Mouse (Mus musculus): ENCODE measurements around the gene Tpt1. TPM values are rescaled to one million over a fixed set of nuclear protein-coding genes. Genes with fewer than 3 reads are reported as not detected.

Tpt1 gene
- polyA plus RNA-seq, 1 experiment from 2014 or later = 1,124 TPM

GRCm38 (mm10) chr14:75883873-75884272 lies 39.0 kb downstream of the Tpt1 start:
- Histone ChIP-seq H3K9ac (no peak overlapping the region), H3K36me3 (ENCODE audit: poor library complexity, severe bottlenecking) (no peaks in the 10 kb centered on the region), H3K4me1 (peaks cover 14% of the 10 kb centered on the region), H3K27me3 (no peaks in the 10 kb centered on the region), H3K9me3 (replicated peaks) (no peaks in the 10 kb centered on the region), H3K4me2 (no peak overlapping the region), H3K27ac (no peak overlapping the region), H3K4me3 (no peak overlapping the region)
- ATAC-seq = no peak
- WGBS = 88% methylated on average over 5 of the region's 5 CpGs

GRCm38 (mm10) chr14:75892118-75892517 lies 47.2 kb downstream of the Tpt1 start:
- H3K4me2 ChIP-seq = no peak overlapping the region
- H3K36me3 ChIP-seq (ENCODE audit: poor library complexity, severe bottlenecking) = peaks cover 20% of the 10 kb centered on the region
- no peak overlapping the region for H3K4me3 ChIP-seq
- WGBS = 88% methylated on average over 9 of the region's 9 CpGs
- no peaks in the 10 kb centered on the region for H3K4me1 ChIP-seq
- ATAC-seq = no peak; the same call in 1 of the 2 replicates
- H3K27me3 ChIP-seq = no peaks in the 10 kb centered on the region
- H3K27ac ChIP-seq = no peak overlapping the region
- no peak overlapping the region for H3K9ac ChIP-seq
- H3K9me3 ChIP-seq (replicated peaks) = no peaks in the 10 kb centered on the region

Other genes with a start within 250 kb of the Tpt1 start
- gene Erich6b, start 202.8 kb upstream of the Tpt1 start, polyA plus RNA-seq (2015; fragmentation: Nextera tagmentation; extraction: Ambion mirVana) = not detected in 2 replicates
- 19.3 and 21.5 TPM in 2 replicates for gene Cog3, start 90.6 kb upstream of the Tpt1 start, polyA plus RNA-seq (2015; fragmentation: Nextera tagmentation; extraction: Ambion mirVana)
- gene Slc25a30, start 58.1 kb upstream of the Tpt1 start, polyA plus RNA-seq (2015; fragmentation: Nextera tagmentation; extraction: Ambion mirVana) = 9.5 and 11.4 TPM in 2 replicates
- 3.5 and 3.6 TPM in 2 replicates for gene Kctd4, start 109.9 kb downstream of the Tpt1 start, polyA plus RNA-seq (2015; fragmentation: Nextera tagmentation; extraction: Ambion mirVana)
- 52.3 and 56.5 TPM in 2 replicates for gene Gtf2f2, start 165.8 kb downstream of the Tpt1 start, polyA plus RNA-seq (2015; fragmentation: Nextera tagmentation; extraction: Ambion mirVana)